23 mouse cellular contexts compared by ENCODE assay signal in genomic region chr11:101275309-101275708, GRCm38 (mm10). TPM values are rescaled to one million over a fixed set of nuclear protein-coding genes. Genes with fewer than 3 reads are reported as not detected.
"Had no signal": no experiment of that assay in that cellular context is flagged by ENCODE, and none has a peak within 500 bp of the region (broad histone marks: within the 10 kb centered on the region; RNA-seq: fewer than 3 reads in every experiment).

No protein-coding gene starts in this region.

- H3K4me3 ChIP-seq: heart, embryonic 13.5 days; heart, embryonic 15.5 days; hindbrain, embryonic 13.5 days; hindbrain, embryonic 15.5 days; limb, embryonic 13.5 days; limb, embryonic 15.5 days; liver, embryonic 12.5 days had no signal

- H3K9me3 ChIP-seq: heart, embryonic 13.5 days; heart, embryonic 15.5 days; hindbrain, embryonic 13.5 days; hindbrain, embryonic 15.5 days; limb, embryonic 13.5 days; limb, embryonic 15.5 days; liver, embryonic 12.5 days had no signal

- H3K36me3 ChIP-seq: heart, embryonic 15.5 days; hindbrain, embryonic 15.5 days had no signal

- H3K4me2 ChIP-seq: heart, embryonic 11.5 days; heart, embryonic 15.5 days; hindbrain, embryonic 15.5 days; limb, embryonic 15.5 days; liver, embryonic 12.5 days had no signal

- H3K27me3 ChIP-seq: hindbrain, embryonic 15.5 days had no signal

- H3K9ac ChIP-seq: heart, embryonic 15.5 days; hindbrain, embryonic 15.5 days; limb, embryonic 13.5 days; limb, embryonic 15.5 days; liver, embryonic 12.5 days had no signal

- ATAC-seq: hindbrain, postnatal 0 days; intestine, embryonic 16.5 days; liver, embryonic 12.5 days had no signal

- DNase-seq: gastrocnemius, postnatal 14 days; gastrocnemius, postnatal 36 days; heart, adult 11 months; heart, postnatal 14 days; heart, postnatal 36 days; kidney, adult 11 months; kidney, adult 8-10 months; kidney, postnatal 10 days; layer of hippocampus, adult 9-11 months; layer of hippocampus, postnatal 36 days; left cerebral cortex, postnatal 4 days had no signal

- H3K27ac ChIP-seq: heart, embryonic 13.5 days; heart, embryonic 15.5 days; hindbrain, embryonic 13.5 days; hindbrain, embryonic 15.5 days; hindbrain, postnatal 0 days; limb, embryonic 13.5 days; limb, embryonic 15.5 days had no signal

RNA-seq across cellular contexts. Expression of gene Cntd1, which starts 3.5 kb away (rescaled TPM):
- total RNA-seq: liver, adult 2 months had no signal
- polyA plus RNA-seq: liver, adult 2 months had no signal

RNA-seq across cellular contexts. Expression of gene Wnk4, which starts 14.9 kb away (rescaled TPM):
- total RNA-seq: hematopoietic stem cell, adult 5-6 weeks had no signal
